Mouse (Mus musculus): ENCODE measurements around the gene AW822073. TPM values are rescaled to one million over a fixed set of nuclear protein-coding genes. Genes with fewer than 3 reads are reported as not detected.

Gene AW822073
- polyA plus RNA-seq, 1 experiment from 2014 or later: not detected

GRCm38 (mm10) chr10:58209710-58210467 lies 14.8 kb downstream of the AW822073 start:
- no peak for ATAC-seq
- H3K9ac ChIP-seq (ENCODE audit: low read depth, low read length): no peak overlapping the region
- TF ChIP-seq CTCF (IDR thresholded peaks at IDR 0.05; ENCODE audit: low read depth): no peak
- no peaks in the 10 kb centered on the region for H3K9me3 ChIP-seq (ENCODE audit: control insufficient read depth)
- H3K4me3 ChIP-seq (ENCODE audit: low read depth, low read length): no peak overlapping the region
- no peaks in the 10 kb centered on the region for H3K36me3 ChIP-seq (ENCODE audit: control insufficient read depth, insufficient read depth)
- 72% methylated on average over 2 of the region's 2 CpGs for WGBS
- H3K27ac ChIP-seq (ENCODE audit: low read depth, low read length): no peak overlapping the region
- H3K4me1 ChIP-seq (replicated peaks; ENCODE audit: control insufficient read depth, insufficient read depth, low read length): no peaks in the 10 kb centered on the region
- H3K4me2 ChIP-seq (replicated peaks; ENCODE audit: low read depth): no peak overlapping the region
- H3K27me3 ChIP-seq (replicated peaks; ENCODE audit: control insufficient read depth, insufficient read depth, low read length): no peaks in the 10 kb centered on the region

GRCm38 (mm10) chr10:58206639-58207404 lies 17.9 kb downstream of the AW822073 start:
- no peak overlapping the region for H3K4me3 ChIP-seq (ENCODE audit: low read depth, low read length)
- ATAC-seq: no peak
- H3K27me3 ChIP-seq (replicated peaks; ENCODE audit: control insufficient read depth, insufficient read depth, low read length): no peaks in the 10 kb centered on the region
- no peak for TF ChIP-seq CTCF (IDR thresholded peaks at IDR 0.05; ENCODE audit: low read depth)
- H3K27ac ChIP-seq (ENCODE audit: low read depth, low read length): no peak overlapping the region
- no peak overlapping the region for H3K9ac ChIP-seq (ENCODE audit: low read depth, low read length)
- no peak overlapping the region for H3K4me2 ChIP-seq (replicated peaks; ENCODE audit: low read depth)
- H3K4me1 ChIP-seq (replicated peaks; ENCODE audit: control insufficient read depth, insufficient read depth, low read length): no peaks in the 10 kb centered on the region
- no peaks in the 10 kb centered on the region for H3K9me3 ChIP-seq (ENCODE audit: control insufficient read depth)
- no peaks in the 10 kb centered on the region for H3K36me3 ChIP-seq (ENCODE audit: control insufficient read depth, insufficient read depth)
- 89% methylated on average over 4 of the region's 4 CpGs for WGBS

- no peak overlapping the region for H3K27ac ChIP-seq (ENCODE audit: low read depth, low read length)
- H3K9ac ChIP-seq (ENCODE audit: low read depth, low read length): no peak overlapping the region
- no peaks in the 10 kb centered on the region for H3K4me1 ChIP-seq (replicated peaks; ENCODE audit: control insufficient read depth, insufficient read depth, low read length)
- H3K36me3 ChIP-seq (ENCODE audit: control insufficient read depth, insufficient read depth): no peaks in the 10 kb centered on the region
- ATAC-seq: no peak
- no peaks in the 10 kb centered on the region for H3K27me3 ChIP-seq (replicated peaks; ENCODE audit: control insufficient read depth, insufficient read depth, low read length)
- TF ChIP-seq CTCF (IDR thresholded peaks at IDR 0.05; ENCODE audit: low read depth): no peak
- no peak overlapping the region for H3K4me2 ChIP-seq (replicated peaks; ENCODE audit: low read depth)
- H3K4me3 ChIP-seq (ENCODE audit: low read depth, low read length): no peak overlapping the region
- WGBS: 43% methylated on average over 1 of the region's 1 CpGs
- no peaks in the 10 kb centered on the region for H3K9me3 ChIP-seq (ENCODE audit: control insufficient read depth)
Observed at GRCm38 (mm10) chr10:58205986-58206385, 18.7 kb downstream of the AW822073 start.

Other genes with a start within 250 kb of the AW822073 start
- not detected in 2 replicates for gene Duxf3, start 7.7 kb upstream of the AW822073 start, polyA plus RNA-seq (2015; fragmentation: Nextera tagmentation; extraction: Ambion mirVana)
- not detected in 2 replicates for gene Gm4981, start 11.8 kb upstream of the AW822073 start, polyA plus RNA-seq (2015; fragmentation: Nextera tagmentation; extraction: Ambion mirVana)
- gene Gcc2, start 30.6 kb upstream of the AW822073 start, polyA plus RNA-seq (2015; fragmentation: Nextera tagmentation; extraction: Ambion mirVana): 91.7 and 96.3 TPM in 2 replicates
- gene Lims1, start 98.5 kb upstream of the AW822073 start, polyA plus RNA-seq (2015; fragmentation: Nextera tagmentation; extraction: Ambion mirVana): 79.8 and 85.6 TPM in 2 replicates
- 8.0 and 9.0 TPM in 2 replicates for gene Ranbp2, start 222.0 kb upstream of the AW822073 start, polyA plus RNA-seq (2015; fragmentation: Nextera tagmentation; extraction: Ambion mirVana)

Data from intestine, postnatal 0 days (tissue).